Mouse (Mus musculus): Measurements from ENCODE around the gene Olfml2a.

- TF ChIP-seq GATA1 (IDR thresholded peaks at IDR 0.05; ENCODE audit: borderline replicate concordance, low read length): no peak
- TF ChIP-seq FLI1 (IDR thresholded peaks at IDR 0.05; ENCODE audit: low read length): no peak
These were observed 46.1 kb downstream of the Olfml2a start for GRCm38 (mm10) chr2:38977837-38978236.
